Mouse (Mus musculus) urinary bladder, postnatal 36 days (tissue): Measurements from ENCODE around the gene Atp5s.

Source experiments
- DNase-seq, 2 experiments: peaks; one replicate each; pipeline ENCODE4 v3.0.0; 2022; ENCODE audit warnings: low spot score in 2 of 2, mixed read lengths in 1 of 2

Gene Atp5s

GRCm38 (mm10) chr12:69724711-69725460, at the start of gene Atp5s, which contains the start of gene L2hgdh:
Gene Atp5s (plus strand): TSS chr12:69724950.
Gene L2hgdh (minus strand): TSS chr12:69724873.
- peak; percentile 95 to 97 for DNase-seq

GRCm38 (mm10) chr12:69676157-69676556, 48.6 kb upstream of the Atp5s start:
- no peak for DNase-seq

DNA sequence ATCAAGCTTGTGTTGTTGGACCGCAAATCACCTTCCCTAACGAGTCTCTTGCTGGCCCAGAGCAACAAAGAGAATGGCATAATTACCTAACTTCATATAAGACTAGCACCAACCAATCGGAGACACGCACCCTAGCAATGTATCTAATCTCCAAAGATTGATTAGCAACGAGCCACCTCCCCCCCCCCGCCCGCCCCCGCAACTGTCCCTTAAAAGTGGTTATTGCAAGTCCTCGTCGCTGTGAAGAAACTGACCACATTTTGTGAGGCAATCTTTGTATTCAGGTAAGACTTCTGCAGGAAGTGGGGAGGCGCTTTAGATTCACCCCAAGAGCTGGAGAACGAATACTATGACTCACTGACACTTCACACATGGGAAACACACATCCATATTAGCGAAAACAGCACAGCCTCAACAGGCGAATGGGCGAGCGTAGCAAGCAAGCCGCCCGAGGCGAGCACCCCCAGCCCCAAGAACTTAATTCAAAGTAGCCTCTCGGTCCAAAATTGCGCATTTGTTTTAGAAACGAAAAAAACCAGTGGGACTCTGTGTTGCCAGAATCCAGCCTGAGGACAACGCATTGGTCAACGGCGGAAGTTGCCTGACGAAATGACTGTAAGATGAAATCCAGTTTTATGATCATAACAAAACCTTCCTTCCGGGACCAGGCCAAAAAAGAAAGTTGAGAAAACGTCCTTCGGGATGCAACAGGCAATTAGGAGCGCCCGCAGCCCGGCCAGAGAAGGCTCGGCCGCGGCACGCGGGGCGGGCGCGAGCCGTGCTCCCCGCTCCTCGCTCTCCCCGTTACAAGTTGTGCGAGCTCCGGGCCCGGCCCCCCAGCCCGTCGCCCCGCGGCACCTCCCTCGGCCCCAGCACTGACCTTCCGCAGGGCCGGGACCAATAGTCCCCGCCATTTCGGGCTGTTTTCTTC, 43.9 kb upstream of the Atp5s start:
- peak; percentile 43 to 50 for DNase-seq

- peak; percentile 44 to 54 for DNase-seq
Observed at GRCm38 (mm10) chr12:69681566-69682061, 43.1 kb upstream of the Atp5s start, which contains the start of gene Sos2. Gene Sos2 (minus strand): TSS chr12:69681852.

GRCm38 (mm10) chr12:69682065-69682787, 42.5 kb upstream of the Atp5s start:
- DNase-seq = peak; percentile 61 to 86

DNA sequence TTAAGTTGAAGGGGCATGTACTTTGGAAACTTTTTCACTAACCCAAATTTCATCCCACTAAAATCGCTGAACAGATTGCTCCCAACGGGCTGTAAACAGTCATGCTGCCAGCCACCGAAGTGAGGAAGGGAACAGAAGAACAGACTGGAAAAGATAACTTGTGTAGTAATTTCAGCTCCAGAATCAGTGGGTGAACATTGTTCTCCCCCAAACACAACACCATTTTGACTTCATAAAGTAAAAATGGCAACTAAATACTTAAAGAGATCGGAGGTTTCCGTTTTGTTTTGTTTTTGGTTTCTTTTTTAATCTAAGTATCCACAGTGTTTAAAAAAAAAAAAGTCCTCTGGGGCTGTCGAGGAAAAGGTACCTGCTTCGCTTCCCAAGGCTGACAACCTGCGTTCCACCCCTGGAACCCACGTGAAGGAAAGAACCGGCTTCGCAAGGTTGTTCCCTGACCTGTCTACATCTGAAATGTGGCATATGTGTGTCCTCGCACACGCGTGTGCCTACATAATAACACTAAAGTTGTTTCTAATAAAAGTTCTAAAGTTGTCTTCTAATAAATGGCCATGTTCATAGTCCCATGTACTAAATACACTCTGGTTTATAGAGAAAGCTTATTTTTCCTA, 41.8 kb upstream of the Atp5s start:
- DNase-seq = no peak

DNA sequence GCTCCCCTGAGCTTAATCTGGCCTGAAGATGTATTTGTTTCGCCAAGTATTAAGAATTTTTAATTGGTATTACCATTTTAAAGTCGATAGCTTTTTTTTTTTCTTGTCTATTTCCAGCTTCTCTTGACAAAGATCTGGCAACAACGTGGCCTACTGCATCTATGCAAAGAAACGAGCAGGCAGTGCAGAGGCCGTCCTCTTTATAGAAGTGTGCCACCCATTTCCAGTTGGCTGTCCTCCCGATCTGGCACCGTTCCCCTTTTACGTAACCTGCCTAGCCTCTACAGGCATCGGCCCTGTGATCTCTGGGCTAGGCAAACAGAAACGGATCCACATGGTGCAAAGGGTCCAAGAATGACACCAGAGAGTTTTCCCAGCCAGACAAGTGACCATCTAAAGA, 41.2 kb upstream of the Atp5s start:
- DNase-seq = peak; percentile 71 to 88

- DNase-seq = no peak
Observed at GRCm38 (mm10) chr12:69688368-69688767, 36.4 kb upstream of the Atp5s start.

DNA sequence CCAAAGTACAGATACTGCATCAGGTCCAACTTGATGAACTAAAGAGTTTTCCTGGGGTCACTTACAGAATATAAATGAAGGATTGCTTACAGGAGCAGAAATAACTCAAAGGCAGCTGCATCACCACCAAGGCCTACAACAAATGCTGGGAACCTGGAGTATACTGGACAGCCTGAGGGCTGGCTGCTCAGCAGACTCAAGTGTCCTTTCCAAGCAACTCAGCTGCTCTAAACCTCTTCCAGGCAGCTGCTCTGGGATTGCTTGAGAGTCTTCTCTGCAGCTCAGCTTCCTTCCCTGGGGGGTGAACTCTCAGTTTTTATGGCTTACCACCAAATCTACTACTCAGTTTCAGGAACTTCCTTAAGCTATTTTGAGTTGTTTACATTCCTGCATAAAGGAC, 35.7 kb upstream of the Atp5s start:
- no peak for DNase-seq

DNA sequence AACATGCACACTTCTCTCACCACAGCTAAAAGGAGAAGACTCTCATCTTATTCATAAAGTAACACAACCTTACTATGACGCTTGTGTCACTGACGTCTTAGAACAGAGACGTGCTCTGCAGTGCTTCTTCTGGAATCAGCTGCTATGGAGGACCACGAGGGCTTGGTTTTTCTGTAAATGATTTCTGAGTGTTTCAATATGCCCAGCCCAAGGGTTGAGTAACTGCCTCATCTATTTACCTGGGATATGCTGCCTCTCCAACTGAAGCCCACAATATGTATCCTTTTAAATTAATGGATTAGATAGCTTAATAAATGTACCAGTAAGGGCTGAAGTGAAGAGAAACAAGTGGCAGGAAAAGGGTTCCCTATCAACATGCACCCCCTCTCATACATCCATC, 34.0 kb upstream of the Atp5s start:
- DNase-seq = no peak

DNA sequence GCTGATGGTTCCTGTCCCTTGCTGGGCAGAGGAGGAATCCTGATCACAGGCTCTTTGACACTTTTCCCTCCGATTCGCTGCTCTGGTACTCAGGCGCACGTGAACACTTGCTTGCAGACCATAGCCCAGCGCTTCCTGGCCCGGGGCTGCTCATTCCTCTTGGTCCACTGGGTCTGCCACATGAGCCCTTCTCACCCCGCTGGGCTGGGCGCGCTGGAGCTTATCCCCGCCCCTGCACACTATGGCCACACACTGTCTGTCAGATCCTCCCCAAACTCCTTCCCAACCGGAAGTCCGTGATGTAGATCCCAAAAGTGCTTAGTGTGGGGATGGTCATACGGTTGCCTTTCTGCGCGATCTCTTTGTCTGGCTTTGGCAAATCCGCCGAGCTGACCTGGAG, 31.3 kb upstream of the Atp5s start:
- DNase-seq = no peak

DNA sequence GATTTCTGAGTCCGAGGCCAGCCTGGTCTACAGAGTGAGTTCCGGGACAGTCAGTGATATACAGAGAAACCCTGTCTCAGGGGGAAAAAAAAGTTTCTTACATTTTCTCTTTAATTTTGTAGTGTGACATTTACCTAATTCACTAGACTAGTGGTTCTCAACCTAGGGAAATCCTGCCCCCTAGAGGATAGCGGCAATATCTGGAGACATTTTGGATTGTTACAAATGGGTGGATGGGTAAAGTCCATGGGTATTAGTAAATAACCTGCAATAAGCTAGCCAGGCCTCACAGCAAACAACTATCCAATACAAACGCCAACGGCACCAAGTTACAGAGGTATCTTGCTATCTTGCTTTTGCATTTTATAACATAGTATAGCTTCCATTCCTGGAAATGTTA, 28.0 kb upstream of the Atp5s start:
- DNase-seq = peak in 1 of 2 experiments; percentile 22

GRCm38 (mm10) chr12:69698352-69698751, 26.4 kb upstream of the Atp5s start:
- DNase-seq = no peak

- DNase-seq = no peak
Observed at GRCm38 (mm10) chr12:69704799-69705458, 19.8 kb upstream of the Atp5s start.

DNA sequence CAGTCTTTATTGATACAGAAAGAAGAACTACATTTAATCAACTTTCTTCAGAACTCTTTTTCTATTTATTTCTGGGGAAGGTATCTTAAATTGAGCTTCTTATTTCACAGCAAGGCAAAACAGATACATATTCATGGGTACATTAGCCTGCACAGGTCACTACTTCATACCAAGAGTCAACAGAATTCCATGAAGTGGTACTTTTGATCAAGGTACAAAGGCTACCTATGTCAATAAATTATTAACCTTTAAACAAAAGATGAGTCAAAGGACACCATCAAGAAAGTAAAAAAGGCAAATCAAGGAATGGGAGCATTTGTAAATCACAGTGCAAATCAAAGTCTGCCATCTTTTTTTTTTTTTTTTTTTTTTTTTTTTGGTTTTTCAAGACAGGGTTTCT, 11.1 kb upstream of the Atp5s start:
- no peak for DNase-seq

DNA sequence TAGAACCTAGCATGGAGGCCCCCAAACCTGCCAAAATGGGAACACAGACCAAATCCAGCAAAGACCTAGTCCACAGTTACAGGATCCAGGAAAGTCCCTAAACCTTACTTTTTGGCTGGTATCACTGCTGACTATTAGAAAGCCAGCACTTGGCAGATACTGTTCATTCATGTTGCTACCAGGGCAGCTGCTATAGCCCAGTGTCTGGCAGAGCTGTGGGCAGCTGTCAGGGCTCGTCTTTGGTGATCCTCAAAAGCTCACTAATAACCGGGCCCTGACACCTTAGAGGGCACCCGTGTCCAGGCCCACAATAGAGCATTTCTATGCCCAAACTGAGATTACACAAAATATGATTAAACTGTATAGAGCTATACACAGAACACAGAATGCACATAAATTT, 1.9 kb upstream of the Atp5s start:
- no peak for DNase-seq

DNA sequence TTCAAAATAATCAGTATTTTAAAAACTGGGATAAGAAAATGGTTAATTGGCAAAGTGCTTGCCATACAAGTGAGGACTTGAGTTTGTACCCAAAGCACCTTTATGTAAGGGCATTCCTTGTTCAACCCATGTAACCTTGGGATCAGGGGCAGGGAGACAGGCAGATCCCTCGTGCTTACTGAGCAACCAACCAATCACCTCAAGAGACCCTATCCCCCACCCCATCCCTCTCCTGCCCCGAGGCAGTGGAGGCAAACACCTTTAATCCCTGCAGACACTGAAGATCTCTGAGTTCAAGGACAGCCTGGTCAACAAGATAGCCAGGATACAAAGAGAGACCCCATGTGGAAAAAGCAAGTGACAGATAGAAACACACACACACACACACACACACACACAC, 1.4 kb upstream of the Atp5s start:
- DNase-seq = no peak

GRCm38 (mm10) chr12:69724018-69724710, 586 bp upstream of the Atp5s start:
- no peak for DNase-seq

DNA sequence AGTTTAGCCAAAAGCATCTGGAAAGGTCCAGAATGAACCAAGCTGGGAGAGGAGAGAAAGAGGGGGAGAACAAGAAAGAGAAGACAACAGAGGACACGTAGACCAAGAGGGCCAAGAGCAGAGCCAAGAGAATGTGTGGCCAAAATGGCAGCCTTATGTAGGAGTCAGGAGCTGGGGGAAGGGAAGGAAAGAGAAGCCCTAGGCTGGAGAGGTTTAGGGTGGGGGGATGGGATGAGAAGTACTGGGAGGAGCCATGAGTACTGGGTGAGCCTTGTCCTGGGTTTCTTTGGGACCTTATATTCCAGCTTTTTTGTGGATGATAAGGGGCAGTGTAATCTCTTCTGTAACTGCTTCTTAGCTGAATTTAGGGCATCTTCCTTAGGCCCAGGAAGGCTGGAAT, 4.5 kb downstream of the Atp5s start:
- no peak for DNase-seq

DNA sequence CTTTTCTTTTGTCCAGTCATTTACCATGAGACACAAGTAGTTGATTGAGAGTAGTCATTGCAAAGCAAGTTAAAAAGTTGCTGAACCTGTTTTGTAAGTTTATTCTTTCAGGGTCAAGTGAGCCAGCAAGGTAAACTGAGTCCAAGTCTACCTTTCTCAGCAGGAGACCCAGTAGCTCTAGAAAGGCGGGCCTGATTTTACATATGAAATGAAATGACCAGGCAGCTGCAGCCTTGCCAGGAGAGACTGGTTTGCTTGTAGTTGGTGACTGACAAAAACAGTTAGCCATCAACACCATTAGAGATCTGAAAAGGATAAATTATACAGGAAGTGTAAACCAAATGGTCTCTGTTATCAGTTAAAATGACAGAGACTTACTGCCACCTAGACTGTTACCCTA, 5.6 kb downstream of the Atp5s start:
- DNase-seq = no peak
